In genomic region chr1:119508548-119508947, GRCm38 (mm10) we compare ENCODE assay signal across 11 mouse cellular contexts. TPM values are rescaled to one million over a fixed set of nuclear protein-coding genes. Genes with fewer than 3 reads are reported as not detected.
A peak's percentile ranks its signal among the peaks of the same experiment; 100 is the strongest.
DNase-seq lines count a peak whose midpoint lies in the region; TF ChIP-seq lines count a peak whose summit lies in the region.
"Had no signal": no experiment of that assay in that cellular context is flagged by ENCODE, and none has a peak within 500 bp of the region (broad histone marks: within the 10 kb centered on the region; RNA-seq: fewer than 3 reads in every experiment).

No protein-coding gene starts in this region.

- H3K9ac ChIP-seq in liver, adult 2 months (ENCODE audit: low read depth, low read length), result no peak overlapping the region
- H3K9ac ChIP-seq in heart, adult 2 months (ENCODE audit: low read depth, low read length), result no peak overlapping the region

- peak; percentile 59; the same call in 1 of the 2 replicates for TF ChIP-seq EP300 in heart, adult 2 months (IDR thresholded peaks at IDR 0.05; ENCODE audit: insufficient read depth, low read depth, low read length)

- H3K27me3 ChIP-seq in liver, adult 2 months (ENCODE audit: control insufficient read depth, insufficient read depth, low read length), result no peaks in the 10 kb centered on the region
- no peaks in the 10 kb centered on the region for H3K27me3 ChIP-seq in heart, adult 2 months (ENCODE audit: control insufficient read depth, insufficient read depth, low read length)
- H3K27me3 ChIP-seq in kidney, adult 2 months (replicated peaks; ENCODE audit: control insufficient read depth, insufficient read depth, low read length), result no peaks in the 10 kb centered on the region
- H3K27me3 ChIP-seq: Patski had no signal

- 69% methylated on average over 4 of the region's 4 CpGs for WGBS in liver, adult 2 months
- 33% methylated on average over 4 of the region's 4 CpGs for WGBS in heart, adult 2 months
- 47% methylated on average over 4 of the region's 4 CpGs for WGBS in kidney, adult 2 months

- no peak overlapping the region for H3K4me3 ChIP-seq in liver, adult 2 months (ENCODE audit: insufficient read depth, low read depth, low read length)
- no peak overlapping the region for H3K4me3 ChIP-seq in heart, adult 2 months
- H3K4me3 ChIP-seq in kidney, adult 2 months (ENCODE audit: insufficient read depth, low read depth, low read length), result no peak overlapping the region

- TF ChIP-seq CTCF in liver, adult 2 months (IDR thresholded peaks at IDR 0.05; ENCODE audit: low read depth, low read length), result no peak
- no peak for TF ChIP-seq CTCF in heart, adult 2 months (IDR thresholded peaks at IDR 0.05)
- no peak for TF ChIP-seq CTCF in kidney, adult 2 months (conservative IDR thresholded peaks at IDR 0.05; ENCODE audit: insufficient read depth, insufficient read length, low read depth, low read length)

- no peaks in the 10 kb centered on the region for H3K36me3 ChIP-seq in liver, adult 2 months (ENCODE audit: control insufficient read depth, insufficient read depth, low read length)
- no peaks in the 10 kb centered on the region for H3K36me3 ChIP-seq in heart, adult 2 months (ENCODE audit: control insufficient read depth, insufficient read depth, low read length)
- no peaks in the 10 kb centered on the region for H3K36me3 ChIP-seq in kidney, adult 2 months (ENCODE audit: control insufficient read depth, insufficient read depth, low read length)

- H3K27ac ChIP-seq in liver, adult 2 months (replicated peaks; ENCODE audit: insufficient read depth, low read depth, low read length), result peak overlapping the region; percentile 25; the same call in 1 of the 2 replicates
- H3K27ac ChIP-seq in heart, adult 2 months, result peak overlapping the region; percentile 69
- 0 out of 2 replicates have a peak overlapping the region, but pooled peaks have one; percentile 30 for H3K27ac ChIP-seq in kidney, adult 2 months (ENCODE audit: insufficient read depth, low read depth, low read length)
- H3K27ac ChIP-seq: macrophage had no signal

- H3K4me1 ChIP-seq in liver, adult 2 months (ENCODE audit: control insufficient read depth, insufficient read depth, low read length), result peaks cover 5% of the 10 kb centered on the region; the same call in 1 of the 2 replicates
- H3K4me1 ChIP-seq in heart, adult 2 months (ENCODE audit: control insufficient read depth, insufficient read depth, low read length), result peaks cover 19% of the 10 kb centered on the region
- H3K4me1 ChIP-seq in kidney, adult 2 months (ENCODE audit: control insufficient read depth, insufficient read depth, low read length), result peaks cover 10% of the 10 kb centered on the region; the same call in 1 of the 2 replicates

- DNase-seq in liver, adult 2 months (ENCODE audit: extremely low read depth, low read depth, low spot score), result no peak
- DNase-seq in liver, result no peak
- DNase-seq in heart, adult 2 months, result peak; percentile 58 to 79
- peak; percentile 81 for DNase-seq in kidney, adult 2 months
- DNase-seq in lung, postnatal 14 days, result peak; percentile 61
- DNase-seq in cerebellum, adult 18-20 months, result no peak
- no peak for DNase-seq in ovary, adult 18-20 months (ENCODE audit: low spot score)
- DNase-seq in urinary bladder, postnatal 36 days (ENCODE audit: low spot score in 2 of 2), result no peak
- DNase-seq: cerebellum, adult 11 months had no signal

- 0 out of 2 replicates have a peak, but pooled peaks cover under 1% of the 10 kb centered on the region for H3K79me2 ChIP-seq in liver, adult 2 months (ENCODE audit: control insufficient read depth, insufficient read depth, low read length)
- H3K79me2 ChIP-seq in heart, adult 2 months (replicated peaks; ENCODE audit: control insufficient read depth, insufficient read depth, low read length), result no peaks in the 10 kb centered on the region

- intact Hi-C loops in heart, adult 2 months (cut with DNase I), result loop anchor here (2.0 to 10.0 kb wide), 2 partner anchors 16 to 326 kb away; partner anchors contain the start of gene Ptpn4

- TF ChIP-seq POLR2A in liver, adult 2 months (IDR thresholded peaks at IDR 0.05; ENCODE audit: extremely low read depth, insufficient read depth, low read length), result no peak
- no peak for TF ChIP-seq POLR2A in heart, adult 2 months (IDR thresholded peaks at IDR 0.05; ENCODE audit: insufficient read depth, low read depth, low read length)
- no peak for TF ChIP-seq POLR2A in kidney, adult 2 months (IDR thresholded peaks at IDR 0.05; ENCODE audit: low read depth, low read length)

RNA-seq across cellular contexts. Expression of gene Ralb, which starts 4.0 kb away (rescaled TPM):
- 12.8 and 14.8 TPM in 2 replicates for total RNA-seq in liver, adult 2 months (2014; rRNA removed)
- 9.0 and 9.3 TPM in 2 replicates for polyA plus RNA-seq in liver, adult 2 months (2012; rRNA removed)
- 10 to 100 TPM; 26.9 to 30.1 TPM for total RNA-seq in heart, adult 2 months (2021)
- 23.1 and 29.1 TPM in 2 replicates for polyA plus RNA-seq in heart, adult 2 months (2012; rRNA removed)
- polyA plus RNA-seq in kidney, adult 2 months (2012; rRNA removed), result 49.8 and 54.6 TPM in 2 replicates

RNA-seq across cellular contexts. Expression of gene Tmem185b, which starts 17.4 kb away (rescaled TPM):
- 6.6 and 7.4 TPM in 2 replicates for total RNA-seq in liver, adult 2 months (2014; rRNA removed)
- polyA plus RNA-seq in liver, adult 2 months (2012; rRNA removed), result 12.6 and 14.2 TPM in 2 replicates
- 10 to 100 TPM; 14.8 to 15.8 TPM for total RNA-seq in heart, adult 2 months (2021)
- polyA plus RNA-seq in heart, adult 2 months (2012; rRNA removed), result 14.2 and 15.1 TPM in 2 replicates
- 27.1 and 37.2 TPM in 2 replicates for polyA plus RNA-seq in kidney, adult 2 months (2012; rRNA removed)

Comparison
In these comparisons a context has a peak if more than half of its experiments do, and no peak if none do; other contexts are left out.
1. DNase-seq: peak in heart, adult 2 months (2 of 2), kidney, adult 2 months (single experiment) and lung, postnatal 14 days (single experiment); none in liver, adult 2 months (single experiment), liver (single experiment), cerebellum, adult 18-20 months (0 of 2), ovary, adult 18-20 months (single experiment) and urinary bladder, postnatal 36 days (0 of 2).
2. Peak in every context shown above with its lines, with median percentiles within 50 percentile points of each other: H3K27ac ChIP-seq.